Mouse (Mus musculus): ENCODE measurements at regions not wholly inside any gene's neighbourhood (a gene's known extent, or its start where the extent isn't known, plus 50 kb on each side); places are given as distances from the start of the nearest gene placed in this dataset.
A peak's percentile ranks its signal among the peaks of the same experiment; 100 is the strongest.
"Not testable (repeated sequence)": the region's sequence is repeated elsewhere in the genome, so short reads cannot be mapped to it uniquely, and the experiment has no call there.

- ATAC-seq (replicated peaks) = no peak
- H3K36me3 ChIP-seq (replicated peaks) = no peaks in the 10 kb centered on the region
- H3K4me2 ChIP-seq = no peak overlapping the region
- H3K9me3 ChIP-seq = peaks cover 25% of the 10 kb centered on the region
- H3K4me1 ChIP-seq = no peaks in the 10 kb centered on the region
- 78% methylated on average over 2 of the region's 2 CpGs for WGBS
- H3K4me3 ChIP-seq = no peak overlapping the region
- no peak overlapping the region for H3K27ac ChIP-seq
- H3K27me3 ChIP-seq (replicated peaks) = no peaks in the 10 kb centered on the region
- H3K9ac ChIP-seq = no peak overlapping the region
Observed at GRCm38 (mm10) chr17:3006662-3007061, 108.1 kb upstream of the Scaf8 start.

GRCm38 (mm10) chr17:3007234-3007633 lies 107.5 kb upstream of the Scaf8 start:
- H3K9ac ChIP-seq = no peak overlapping the region
- ATAC-seq (replicated peaks) = 0 out of 2 replicates have a peak, but pooled peaks have one; percentile 17
- H3K4me2 ChIP-seq = no peak overlapping the region
- no peak overlapping the region for H3K27ac ChIP-seq
- H3K4me1 ChIP-seq = no peaks in the 10 kb centered on the region
- peaks cover 19% of the 10 kb centered on the region for H3K9me3 ChIP-seq
- 62% methylated on average over 2 of the region's 2 CpGs for WGBS
- H3K36me3 ChIP-seq (replicated peaks) = no peaks in the 10 kb centered on the region
- no peaks in the 10 kb centered on the region for H3K27me3 ChIP-seq (replicated peaks)
- H3K4me3 ChIP-seq = no peak overlapping the region

GRCm38 (mm10) chr17:3009939-3010338 lies 104.8 kb upstream of the Scaf8 start:
- no peak for ATAC-seq (replicated peaks)
- Histone ChIP-seq H3K27me3 (replicated peaks) (no peaks in the 10 kb centered on the region), H3K4me3 (no peak overlapping the region), H3K9ac (no peak overlapping the region), H3K4me1 (no peaks in the 10 kb centered on the region), H3K4me2 (no peak overlapping the region), H3K36me3 (replicated peaks) (no peaks in the 10 kb centered on the region), H3K27ac (no peak overlapping the region), H3K9me3 (peaks cover 22% of the 10 kb centered on the region; the same call in 1 of the 2 replicates)
- WGBS = 50% methylated on average over 2 of the region's 2 CpGs

GRCm38 (mm10) chr17:3012045-3012444 lies 102.7 kb upstream of the Scaf8 start:
- H3K9me3 ChIP-seq = peaks cover 18% of the 10 kb centered on the region; the same call in 1 of the 2 replicates
- H3K27me3 ChIP-seq (replicated peaks) = no peaks in the 10 kb centered on the region
- no peak overlapping the region for H3K27ac ChIP-seq
- no peaks in the 10 kb centered on the region for H3K36me3 ChIP-seq (replicated peaks)
- H3K4me1 ChIP-seq = no peaks in the 10 kb centered on the region
- no peak for ATAC-seq (replicated peaks)
- no peak overlapping the region for H3K4me3 ChIP-seq
- WGBS = 47% methylated on average over 1 of the region's 1 CpGs
- no peak overlapping the region for H3K4me2 ChIP-seq
- H3K9ac ChIP-seq = no peak overlapping the region

GRCm38 (mm10) chr17:3019631-3020391 lies 95.0 kb upstream of the Scaf8 start:
- no peak overlapping the region for H3K4me3 ChIP-seq
- peaks cover 7% of the 10 kb centered on the region; the same call in 1 of the 2 replicates for H3K9me3 ChIP-seq
- 81% methylated on average over 2 of the region's 2 CpGs for WGBS

GRCm38 (mm10) chr17:3020406-3020805 lies 94.4 kb upstream of the Scaf8 start:
- no peak overlapping the region for H3K9ac ChIP-seq
- peak; percentile 65; the same call in 1 of the 2 replicates for ATAC-seq (replicated peaks)
- H3K27me3 ChIP-seq (replicated peaks) = no peaks in the 10 kb centered on the region
- H3K9me3 ChIP-seq = peaks cover 9% of the 10 kb centered on the region; the same call in 1 of the 2 replicates
- H3K4me3 ChIP-seq = no peak overlapping the region
- no peaks in the 10 kb centered on the region for H3K4me1 ChIP-seq
- no peaks in the 10 kb centered on the region for H3K36me3 ChIP-seq (replicated peaks)
- no peak overlapping the region for H3K27ac ChIP-seq
- WGBS = 88% methylated on average over 1 of the region's 1 CpGs
- no peak overlapping the region for H3K4me2 ChIP-seq

More at GRCm38 (mm10) chr17:3019631-3020391, 95.0 kb upstream of the Scaf8 start:
- ATAC-seq (replicated peaks) = no peak
- no peaks in the 10 kb centered on the region for H3K4me1 ChIP-seq
- no peaks in the 10 kb centered on the region for H3K36me3 ChIP-seq (replicated peaks)
- H3K4me2 ChIP-seq = no peak overlapping the region
- no peaks in the 10 kb centered on the region for H3K27me3 ChIP-seq (replicated peaks)
- H3K9ac ChIP-seq = no peak overlapping the region
- no peak overlapping the region for H3K27ac ChIP-seq

GRCm38 (mm10) chr17:3022245-3022935 lies 92.4 kb upstream of the Scaf8 start:
- Histone ChIP-seq H3K36me3 (replicated peaks) (no peaks in the 10 kb centered on the region), H3K27ac (no peak overlapping the region), H3K27me3 (replicated peaks) (no peaks in the 10 kb centered on the region), H3K4me3 (no peak overlapping the region), H3K9ac (no peak overlapping the region), H3K4me2 (no peak overlapping the region), H3K4me1 (no peaks in the 10 kb centered on the region), H3K9me3 (peaks cover 7% of the 10 kb centered on the region; the same call in 1 of the 2 replicates)
- ATAC-seq (replicated peaks) = no peak
- 78% methylated on average over 5 of the region's 5 CpGs for WGBS

GRCm38 (mm10) chr17:3022936-3023247 lies 91.9 kb upstream of the Scaf8 start:
- not testable (repeated sequence) for H3K4me1 ChIP-seq; ATAC-seq (replicated peaks); H3K27me3 ChIP-seq (replicated peaks); H3K9ac ChIP-seq; H3K27ac ChIP-seq; H3K4me3 ChIP-seq; H3K9me3 ChIP-seq; H3K4me2 ChIP-seq; H3K36me3 ChIP-seq (replicated peaks)
- 48% methylated on average over 3 of the region's 3 CpGs for WGBS

GRCm38 (mm10) chr17:3023426-3023825 lies 91.3 kb upstream of the Scaf8 start:
- WGBS = 100% methylated on average over 1 of the region's 1 CpGs
- Histone ChIP-seq H3K36me3 (replicated peaks) (no peaks in the 10 kb centered on the region), H3K9me3 (peaks cover 7% of the 10 kb centered on the region; the same call in 1 of the 2 replicates)

GRCm38 (mm10) chr17:3026859-3027258 lies 87.9 kb upstream of the Scaf8 start:
- not testable (repeated sequence) for H3K9me3 ChIP-seq; H3K27ac ChIP-seq; H3K4me1 ChIP-seq; H3K4me3 ChIP-seq; H3K36me3 ChIP-seq (replicated peaks); ATAC-seq (replicated peaks); H3K4me2 ChIP-seq; H3K27me3 ChIP-seq (replicated peaks); H3K9ac ChIP-seq
- WGBS = 45% methylated on average over 1 of the region's 1 CpGs

More at GRCm38 (mm10) chr17:3023426-3023825, 91.3 kb upstream of the Scaf8 start:
- no peak for ATAC-seq (replicated peaks)
- Histone ChIP-seq H3K9ac (no peak overlapping the region), H3K4me3 (no peak overlapping the region), H3K27me3 (replicated peaks) (no peaks in the 10 kb centered on the region), H3K27ac (no peak overlapping the region), H3K4me1 (no peaks in the 10 kb centered on the region), H3K4me2 (no peak overlapping the region)

- 72% methylated on average over 4 of the region's 4 CpGs for WGBS
Observed at GRCm38 (mm10) chr17:3027376-3027775, 87.4 kb upstream of the Scaf8 start.

GRCm38 (mm10) chr17:3029750-3030149 lies 85.0 kb upstream of the Scaf8 start:
- H3K9ac ChIP-seq; H3K4me2 ChIP-seq; H3K36me3 ChIP-seq (replicated peaks); H3K27me3 ChIP-seq (replicated peaks); H3K27ac ChIP-seq; H3K9me3 ChIP-seq; H3K4me3 ChIP-seq; H3K4me1 ChIP-seq: not testable (repeated sequence)
- 55% methylated on average over 2 of the region's 2 CpGs for WGBS
- ATAC-seq (replicated peaks) = peak; percentile 79; the same call in 1 of the 2 replicates

More at GRCm38 (mm10) chr17:3027376-3027775, 87.4 kb upstream of the Scaf8 start:
- Histone ChIP-seq H3K27ac (no peak overlapping the region), H3K9ac (no peak overlapping the region), H3K27me3 (replicated peaks) (no peaks in the 10 kb centered on the region), H3K36me3 (replicated peaks) (no peaks in the 10 kb centered on the region), H3K4me3 (no peak overlapping the region), H3K4me1 (no peaks in the 10 kb centered on the region), H3K4me2 (no peak overlapping the region), H3K9me3 (peaks cover 4% of the 10 kb centered on the region; the same call in 1 of the 2 replicates)
- ATAC-seq (replicated peaks) = no peak

All from midbrain, embryonic 15.5 days (tissue).